9 mouse cellular contexts compared by ENCODE assay signal in genomic region chr6:47390436-47391002, GRCm38 (mm10).
DNase-seq lines count a peak whose midpoint lies in the region; ATAC-seq and TF ChIP-seq lines count a peak whose summit lies in the region.
"Had no signal": no experiment of that assay in that cellular context is flagged by ENCODE, and none has a peak within 500 bp of the region (broad histone marks: within the 10 kb centered on the region; RNA-seq: fewer than 3 reads in every experiment).

No protein-coding gene starts in this region.

- H3K9me3 ChIP-seq in intestine, embryonic 14.5 days (ENCODE audit: control insufficient read depth, low read length) = no peaks in the 10 kb centered on the region
- no peaks in the 10 kb centered on the region for H3K9me3 ChIP-seq in intestine, embryonic 16.5 days (ENCODE audit: control insufficient read depth, low read length)
- no peaks in the 10 kb centered on the region for H3K9me3 ChIP-seq in midbrain, embryonic 15.5 days
- H3K9me3 ChIP-seq in liver, postnatal 0 days (ENCODE audit: low read length) = no peaks in the 10 kb centered on the region
- H3K9me3 ChIP-seq: liver, embryonic 15.5 days had no signal

- H3K4me3 ChIP-seq in intestine, embryonic 14.5 days (ENCODE audit: low read depth, low read length) = no peak overlapping the region
- no peak overlapping the region for H3K4me3 ChIP-seq in intestine, embryonic 16.5 days (ENCODE audit: low read length)
- no peak overlapping the region for H3K4me3 ChIP-seq in midbrain, embryonic 15.5 days
- H3K4me3 ChIP-seq in liver, postnatal 0 days (ENCODE audit: low read depth, low read length) = no peak overlapping the region
- H3K4me3 ChIP-seq: liver, embryonic 15.5 days had no signal

- ATAC-seq in intestine, embryonic 14.5 days (replicated peaks; ENCODE audit: low FRiP score, low TSS enrichment, low read depth) = no peak
- ATAC-seq in intestine, embryonic 16.5 days = no peak
- peak; percentile 74 for ATAC-seq in midbrain, embryonic 15.5 days (replicated peaks)
- no peak for ATAC-seq in liver, postnatal 0 days

- no peak overlapping the region for H3K27ac ChIP-seq in intestine, embryonic 14.5 days (ENCODE audit: low read depth)
- H3K27ac ChIP-seq in intestine, embryonic 16.5 days (ENCODE audit: low read length) = no peak overlapping the region
- no peak overlapping the region for H3K27ac ChIP-seq in midbrain, embryonic 15.5 days
- no peak overlapping the region for H3K27ac ChIP-seq in liver, postnatal 0 days (ENCODE audit: low read depth)
- H3K27ac ChIP-seq: liver, embryonic 15.5 days had no signal

- H3K4me1 ChIP-seq in intestine, embryonic 14.5 days (replicated peaks; ENCODE audit: control insufficient read depth, insufficient read depth, low read length) = no peaks in the 10 kb centered on the region
- no peaks in the 10 kb centered on the region for H3K4me1 ChIP-seq in intestine, embryonic 16.5 days (ENCODE audit: control insufficient read depth, insufficient read depth, low read length)
- peaks cover 4% of the 10 kb centered on the region for H3K4me1 ChIP-seq in midbrain, embryonic 15.5 days
- no peaks in the 10 kb centered on the region for H3K4me1 ChIP-seq in liver, postnatal 0 days (ENCODE audit: insufficient read depth)
- H3K4me1 ChIP-seq: liver, embryonic 15.5 days had no signal

- H3K27me3 ChIP-seq in intestine, embryonic 14.5 days (replicated peaks; ENCODE audit: control insufficient read depth, insufficient read depth, low read length) = no peaks in the 10 kb centered on the region
- H3K27me3 ChIP-seq in intestine, embryonic 16.5 days (replicated peaks; ENCODE audit: control insufficient read depth, insufficient read depth, low read length) = no peaks in the 10 kb centered on the region
- H3K27me3 ChIP-seq in midbrain, embryonic 15.5 days (replicated peaks) = no peaks in the 10 kb centered on the region
- H3K27me3 ChIP-seq in liver, postnatal 0 days (ENCODE audit: insufficient read depth, low read length) = no peaks in the 10 kb centered on the region
- H3K27me3 ChIP-seq: liver, embryonic 15.5 days had no signal

- no peak overlapping the region for H3K4me2 ChIP-seq in intestine, embryonic 14.5 days (ENCODE audit: low read length)
- H3K4me2 ChIP-seq in intestine, embryonic 16.5 days (ENCODE audit: low read depth, low read length) = no peak overlapping the region
- H3K4me2 ChIP-seq in midbrain, embryonic 15.5 days = no peak overlapping the region
- no peak overlapping the region for H3K4me2 ChIP-seq in liver, postnatal 0 days (ENCODE audit: low read depth, low read length)
- H3K4me2 ChIP-seq: liver, embryonic 15.5 days had no signal

- DNase-seq in intestine, embryonic 14.5 days (ENCODE audit: low spot score) = peak; percentile 25
- peak; percentile 53 for DNase-seq in adrenal gland, postnatal 25 days
- peak; percentile 55 to 78 for DNase-seq in frontal cortex, postnatal 36 days (ENCODE audit: low spot score in 2 of 2)
- peak; percentile 54 to 64 for DNase-seq in layer of hippocampus, postnatal 10 days (ENCODE audit: low spot score in 2 of 2)
- DNase-seq in liver, postnatal 0 days = no peak
- DNase-seq in kidney, adult 9 months = no peak

- TF ChIP-seq EP300 in liver, postnatal 0 days (IDR thresholded peaks at IDR 0.05; ENCODE audit: low read depth) = no peak

- no peaks in the 10 kb centered on the region for H3K36me3 ChIP-seq in intestine, embryonic 14.5 days (ENCODE audit: control insufficient read depth, insufficient read depth, low read length)
- H3K36me3 ChIP-seq in intestine, embryonic 16.5 days (ENCODE audit: control insufficient read depth, insufficient read depth, low read length) = no peaks in the 10 kb centered on the region
- no peaks in the 10 kb centered on the region for H3K36me3 ChIP-seq in midbrain, embryonic 15.5 days (replicated peaks)
- H3K36me3 ChIP-seq in liver, postnatal 0 days (replicated peaks; ENCODE audit: insufficient read depth, low read length) = no peaks in the 10 kb centered on the region
- H3K36me3 ChIP-seq: liver, embryonic 15.5 days had no signal

- WGBS in intestine, embryonic 14.5 days = 54% methylated on average over 7 of the region's 7 CpGs
- WGBS in intestine, embryonic 16.5 days = 48% methylated on average over 7 of the region's 7 CpGs
- WGBS in midbrain, embryonic 15.5 days = 29% methylated on average over 7 of the region's 7 CpGs
- 44% methylated on average over 7 of the region's 7 CpGs for WGBS in liver, postnatal 0 days (ENCODE audit: insufficient replicate concordance)

- TF ChIP-seq CTCF in liver, postnatal 0 days (IDR thresholded peaks at IDR 0.05; ENCODE audit: low read depth) = no peak

- no peak overlapping the region for H3K9ac ChIP-seq in intestine, embryonic 14.5 days (ENCODE audit: low read length)
- H3K9ac ChIP-seq in intestine, embryonic 16.5 days (ENCODE audit: low read depth, low read length) = no peak overlapping the region
- H3K9ac ChIP-seq in midbrain, embryonic 15.5 days = no peak overlapping the region
- no peak overlapping the region for H3K9ac ChIP-seq in liver, postnatal 0 days (replicated peaks)
- H3K9ac ChIP-seq: liver, embryonic 15.5 days had no signal

Comparison
In these comparisons a context has a peak if more than half of its experiments do, and no peak if none do; other contexts are left out.
1. DNase-seq: peak in intestine, embryonic 14.5 days (single experiment), adrenal gland, postnatal 25 days (single experiment), frontal cortex, postnatal 36 days (2 of 2) and layer of hippocampus, postnatal 10 days (2 of 2); none in liver, postnatal 0 days (single experiment) and kidney, adult 9 months (single experiment).